Comparison of ENCODE assay signal across 9 mouse cellular contexts in genomic region chr7:25855082-25855481, GRCm38 (mm10). TPM values are rescaled to one million over a fixed set of nuclear protein-coding genes. Genes with fewer than 3 reads are reported as not detected.
DNase-seq lines count a peak whose midpoint lies in the region; ATAC-seq and TF ChIP-seq lines count a peak whose summit lies in the region.
"Had no signal": no experiment of that assay in that cellular context is flagged by ENCODE, and none has a peak within 500 bp of the region (broad histone marks: within the 10 kb centered on the region; RNA-seq: fewer than 3 reads in every experiment).

No protein-coding gene starts in this region.

- no peak overlapping the region for H3K4me3 ChIP-seq in kidney, embryonic 16.5 days (ENCODE audit: low read length)
- H3K4me3 ChIP-seq in liver, embryonic 14.5 days (ENCODE audit: insufficient read depth in 1 of 2, low read depth in 2 of 2, low read length in 2 of 2): no peak overlapping the region

- TF ChIP-seq EP300 in liver, embryonic 14.5 days (IDR thresholded peaks at IDR 0.05; ENCODE audit: low read depth): no peak

- peak; percentile 83 for TF ChIP-seq CTCF in liver, embryonic 14.5 days (IDR thresholded peaks at IDR 0.05; ENCODE audit: low read depth)

- H3K36me3 ChIP-seq in kidney, embryonic 16.5 days (ENCODE audit: insufficient read depth, low read length): no peaks in the 10 kb centered on the region
- H3K36me3 ChIP-seq in liver, embryonic 14.5 days (replicated peaks; ENCODE audit: control insufficient read depth, insufficient read depth, low read depth): no peaks in the 10 kb centered on the region

- no peak overlapping the region for H3K27ac ChIP-seq in kidney, embryonic 16.5 days (ENCODE audit: low read length)
- no peak overlapping the region for H3K27ac ChIP-seq in liver, embryonic 14.5 days

- no peak overlapping the region for H3K9ac ChIP-seq in kidney, embryonic 16.5 days (replicated peaks; ENCODE audit: low read length)
- no peak overlapping the region for H3K9ac ChIP-seq in liver, embryonic 14.5 days (replicated peaks)

- 38% methylated on average over 8 of the region's 8 CpGs for WGBS in kidney, embryonic 16.5 days
- WGBS in liver, embryonic 14.5 days (ENCODE audit: insufficient replicate concordance): 25% methylated on average over 8 of the region's 8 CpGs

- H3K9me3 ChIP-seq in kidney, embryonic 16.5 days (ENCODE audit: low read length): no peaks in the 10 kb centered on the region; the same call in 1 of the 2 replicates
- H3K9me3 ChIP-seq in liver, embryonic 14.5 days (ENCODE audit: control insufficient read depth, low read length): no peaks in the 10 kb centered on the region

- ATAC-seq in kidney, embryonic 16.5 days (ENCODE audit: low FRiP score, low TSS enrichment): no peak
- no peak for ATAC-seq in liver, embryonic 14.5 days (ENCODE audit: insufficient read depth)

- no peak overlapping the region for H3K4me2 ChIP-seq in kidney, embryonic 16.5 days (replicated peaks; ENCODE audit: low read depth, low read length)
- no peak overlapping the region for H3K4me2 ChIP-seq in liver, embryonic 14.5 days (ENCODE audit: low read depth)

- H3K27me3 ChIP-seq in kidney, embryonic 16.5 days (ENCODE audit: insufficient read depth, low read length): no peaks in the 10 kb centered on the region
- H3K27me3 ChIP-seq in liver, embryonic 14.5 days (ENCODE audit: control insufficient read depth, insufficient read depth, low read length): no peaks in the 10 kb centered on the region

- peak; percentile 83 for DNase-seq in kidney, adult 18-20 months
- DNase-seq in adrenal gland, adult 2 months: peak; percentile 76
- DNase-seq in forelimb bud, embryonic 11.5 days (ENCODE audit: low read depth, low spot score): peak; percentile 25
- peak; percentile 84 for DNase-seq in kidney, adult 9 months
- DNase-seq in liver, embryonic 14.5 days (ENCODE audit: low read depth in 3 of 3, low spot score in 3 of 3): no peak
- DNase-seq in retina, postnatal 1 day: peak; percentile 46
- DNase-seq in urinary bladder, adult 18-20 months (ENCODE audit: low spot score in 2 of 2): peak; percentile 52 to 79

- H3K4me1 ChIP-seq in kidney, embryonic 16.5 days (ENCODE audit: insufficient read depth, low read length): no peaks in the 10 kb centered on the region
- no peaks in the 10 kb centered on the region for H3K4me1 ChIP-seq in liver, embryonic 14.5 days (replicated peaks; ENCODE audit: control insufficient read depth in 2 of 2, insufficient read depth in 2 of 2, low read length in 1 of 2)

RNA-seq across cellular contexts. Expression of gene Cyp2s1, which starts 38.4 kb away (rescaled TPM):
- polyA plus RNA-seq in kidney, embryonic 16.5 days (2015; fragmentation: Nextera tagmentation; extraction: Ambion mirVana): 22.1 and 23.0 TPM in 2 replicates
- 1 to 10 TPM; 2.5 to 3.4 TPM for total RNA-seq in adrenal gland, adult 2 months (2021)
- polyA plus RNA-seq in adrenal gland, adult 2 months (2012; rRNA removed): 2.4 and 3.0 TPM in 2 replicates
- polyA plus RNA-seq in liver, embryonic 14.5 days (2012; rRNA removed): 0.22 and 0.49 TPM in 2 replicates
- polyA plus RNA-seq in liver, embryonic 14.5 days (2014; fragmentation: Nextera tagmentation; extraction: Ambion mirVana): 0.25 and 0.52 TPM in 2 replicates

RNA-seq across cellular contexts. Expression of gene Cyp2b10, which starts 42.3 kb away (rescaled TPM):
- polyA plus RNA-seq in kidney, embryonic 16.5 days (2015; fragmentation: Nextera tagmentation; extraction: Ambion mirVana): not detected in 2 replicates
- 10 to 100 TPM; 16.1 to 54.8 TPM for total RNA-seq in adrenal gland, adult 2 months (2021)
- polyA plus RNA-seq in adrenal gland, adult 2 months (2012; rRNA removed): 0.18 and 0.37 TPM in 2 replicates
- polyA plus RNA-seq in liver, embryonic 14.5 days (2012; rRNA removed): 0.05 and 0.07 TPM in 2 replicates
- 0.10 TPM in 1 of 2 replicates, not detected in the other for polyA plus RNA-seq in liver, embryonic 14.5 days (2014; fragmentation: Nextera tagmentation; extraction: Ambion mirVana)
- polyA plus RNA-seq: neural tube, embryonic 14.5 days had no signal

Comparison
In these comparisons a context has a peak if more than half of its experiments do, and no peak if none do; other contexts are left out.
1. DNase-seq: peak in kidney, adult 18-20 months (single experiment), adrenal gland, adult 2 months (single experiment), forelimb bud, embryonic 11.5 days (single experiment), kidney, adult 9 months (single experiment), retina, postnatal 1 day (single experiment) and urinary bladder, adult 18-20 months (2 of 2); none in liver, embryonic 14.5 days (0 of 3).